Mouse (Mus musculus) CH12.LX (cell line): ENCODE results near the gene Tshz2. TPM values are rescaled to one million over a fixed set of nuclear protein-coding genes. Genes with fewer than 3 reads are reported as not detected.

Experiments used
- DNase-seq: peaks from one replicate; pipeline ENCODE4 v3.0.0-alpha.2; 2013; ENCODE audit errors: extremely low read depth
- H3K27ac ChIP-seq: 2 replicates; pipeline ENCODE4 v1.5.1; 2012; ENCODE audit warnings: low read depth, mild to moderate bottlenecking, control low read depth, moderate library complexity; ENCODE audit not compliant: insufficient read depth
- H3K27me3 ChIP-seq: replicated peaks from 2 replicates; pipeline ENCODE3; 2012; ENCODE audit warnings: inconsistent platforms
- H3K36me3 ChIP-seq, 2 experiments: replicated peaks in 1 of 2; 2 replicates each; pipeline versions ENCODE3 to v1.6.1; 2012; ENCODE audit warnings: inconsistent platforms in 1 of 2, low read length in 1 of 2, mild to moderate bottlenecking in 1 of 2, mixed read lengths in 1 of 2, moderate library complexity in 1 of 2; ENCODE audit not compliant: control insufficient read depth in 1 of 2, insufficient read depth in 1 of 2
- H3K4me1 ChIP-seq, 2 experiments: 2 replicates each; pipeline ENCODE4 v1.6.1; 2012; ENCODE audit warnings: inconsistent platforms in 1 of 2, moderate library complexity in 1 of 2; ENCODE audit not compliant: insufficient read depth in 2 of 2, control insufficient read depth in 1 of 2
- H3K4me2 ChIP-seq: 2 replicates; pipeline ENCODE4 v1.6.1; 2012; ENCODE audit warnings: low read depth, mild to moderate bottlenecking, control low read depth; ENCODE audit not compliant: poor library complexity, insufficient read depth, severe bottlenecking
- H3K4me3 ChIP-seq, 3 experiments: fragments of 150-350 bp in 1 of 3; sonication (generic) in 1 of 3; replicated peaks in 1 of 3; 2 replicates each; pipeline versions ENCODE3 to v1.5.1; 2011 to 2012; ENCODE audit warnings: low read depth in 2 of 3, low read length in 2 of 3, mild to moderate bottlenecking in 2 of 3, moderate library complexity in 2 of 3, control low read depth in 1 of 3, improper control_type of control experiment in 1 of 3, inconsistent platforms in 1 of 3, mixed read lengths in 1 of 3; ENCODE audit not compliant: poor library complexity in 1 of 3
- H3K79me2 ChIP-seq: replicated peaks from 2 replicates; pipeline ENCODE4 v1.6.1; 2012; ENCODE audit warnings: mild to moderate bottlenecking, moderate library complexity; ENCODE audit not compliant: control insufficient read depth, poor library complexity, insufficient read depth, severe bottlenecking; ENCODE audit errors: extremely low read depth
- H3K9ac ChIP-seq: 2 replicates; pipeline ENCODE4 v1.6.1; 2012; ENCODE audit warnings: low read depth, mild to moderate bottlenecking, control low read depth, moderate library complexity; ENCODE audit not compliant: insufficient read depth
- H3K9me3 ChIP-seq: replicated peaks from 2 replicates; pipeline ENCODE3; 2012; ENCODE audit warnings: low read length, inconsistent platforms, mixed read lengths
- BHLHE40 ChIP-seq: IDR thresholded peaks from 2 replicates; pipeline ENCODE4 v1.6.1; 2011; ENCODE audit warnings: mild to moderate bottlenecking, low read depth, low read length, improper control_type of control experiment
- CHD2 ChIP-seq: IDR thresholded peaks from 2 replicates; pipeline ENCODE4 v1.6.1; 2011; ENCODE audit warnings: low read length, improper control_type of control experiment
- E2F4 ChIP-seq: IDR thresholded peaks from 2 replicates; pipeline ENCODE4 v1.6.1; 2011; ENCODE audit warnings: low read depth, low read length, improper control_type of control experiment; ENCODE audit not compliant: insufficient replicate concordance
- ETS1 ChIP-seq: conservative IDR thresholded peaks from 2 replicates; pipeline ENCODE4 v1.6.1; 2012; ENCODE audit warnings: low read depth, mild to moderate bottlenecking, inconsistent platforms, low read length, improper control_type of control experiment, moderate library complexity
- HCFC1 ChIP-seq: IDR thresholded peaks from 2 replicates; pipeline ENCODE4 v1.6.1; 2012; ENCODE audit warnings: low read depth, mild to moderate bottlenecking, inconsistent platforms, low read length, improper control_type of control experiment
- JUN ChIP-seq: IDR thresholded peaks from 2 replicates; pipeline ENCODE4 v1.6.1; 2011; ENCODE audit warnings: low read depth, mild to moderate bottlenecking, low read length, improper control_type of control experiment, moderate library complexity; ENCODE audit not compliant: insufficient read depth
- KAT2A ChIP-seq: IDR thresholded peaks from 2 replicates; pipeline ENCODE4 v1.6.1; 2012; ENCODE audit warnings: low read length, improper control_type of control experiment, inconsistent platforms; ENCODE audit not compliant: insufficient replicate concordance
- MAFK ChIP-seq: IDR thresholded peaks from 2 replicates; pipeline ENCODE4 v1.6.1; 2011; ENCODE audit warnings: low read length, improper control_type of control experiment; ENCODE audit not compliant: insufficient replicate concordance
- MAX ChIP-seq: IDR thresholded peaks from 2 replicates; pipeline ENCODE4 v1.6.1; 2011; ENCODE audit warnings: low read length, improper control_type of control experiment
- MYC ChIP-seq: IDR thresholded peaks from 2 replicates; pipeline ENCODE4 v1.6.1; 2011; ENCODE audit warnings: low read depth, mild to moderate bottlenecking, improper control_type of control experiment, low read length
- POLR2AphosphoS2 ChIP-seq: IDR thresholded peaks from 2 replicates; pipeline ENCODE4 v1.6.1; 2011; ENCODE audit warnings: low read depth, low read length, improper control_type of control experiment
- SIN3A ChIP-seq: IDR thresholded peaks from 2 replicates; pipeline ENCODE4 v1.6.1; 2012; ENCODE audit warnings: low read length, improper control_type of control experiment, inconsistent platforms
- USF1 ChIP-seq: IDR thresholded peaks from 2 replicates; pipeline ENCODE4 v1.6.1; 2014; ENCODE audit warnings: low read depth, mild to moderate bottlenecking, inconsistent platforms, low read length, improper control_type of control experiment
- USF2 ChIP-seq: conservative IDR thresholded peaks from 2 replicates; pipeline ENCODE4 v1.6.1; 2011; ENCODE audit warnings: low read depth, low read length, improper control_type of control experiment
- ZMIZ1 ChIP-seq: IDR thresholded peaks from 2 replicates; pipeline ENCODE4 v1.6.1; 2012; ENCODE audit warnings: low read depth, mild to moderate bottlenecking, inconsistent platforms, low read length, improper control_type of control experiment
- dilution Hi-C: fragments of 300-500 bp; cut with MboI; formaldehyde crosslinking; loops from 2 replicates; pipeline ENCODE4 v1.14.3; 2020; ENCODE audit warnings: low sequenced_read_pairs; ENCODE audit not compliant: extremely low pct_unique_long_range_greater_than_20kb, extremely low pct_ligation_motif_present
- in situ Hi-C: fragments of 300-500 bp; cut with MboI; formaldehyde crosslinking; loops from 3 replicates; pipeline ENCODE4 v1.14.3; 2019; ENCODE audit warnings: low sequenced_read_pairs, low pct_ligation_motif_present, low pct_unique_long_range_greater_than_20kb, mixed read lengths
- polyA plus RNA-seq: library from polyadenylated mRNA; unstranded; fragments of >175 nt; gene quantifications from 2 replicates; pipeline ENCODE4 v1.2.1, GENCODE M21; 2012; ENCODE audit warnings: low read depth; ENCODE audit not compliant: insufficient read length
- total RNA-seq, 2 experiments: library from RNA; depleted of rRNA; stranded (reverse); fragments of 300-350 nt in 1 of 2; fragments of >200 nt in 1 of 2; gene quantifications; 2 replicates each; pipeline ENCODE4 v1.2.3; 2012 to 2014

The Tshz2 gene
- total and polyA plus RNA-seq, 3 experiments, result not detected

- no peak overlapping the region for H3K9ac ChIP-seq
- peaks cover 86% of the 10 kb centered on the region for H3K9me3 ChIP-seq
- H3K36me3 ChIP-seq, result no peaks in the 10 kb centered on the region
- no peaks in the 10 kb centered on the region for H3K27me3 ChIP-seq
- in situ Hi-C loops (no loop called here), dilution Hi-C loops (no loop called here)
- H3K4me2 ChIP-seq, result no peak overlapping the region
- no peak overlapping the region for H3K27ac ChIP-seq
- H3K4me3 ChIP-seq, result no peak overlapping the region
- TF ChIP-seq USF2 (no peak), ZMIZ1 (no peak)
- TF ChIP-seq, all 38 proteins: peak for 0
- no peak for DNase-seq
- no peaks in the 10 kb centered on the region for H3K79me2 ChIP-seq
- no peaks in the 10 kb centered on the region for H3K4me1 ChIP-seq
These were observed 52.4 kb downstream of the Tshz2 start for GRCm38 (mm10) chr2:169685260-169685659.

DNA sequence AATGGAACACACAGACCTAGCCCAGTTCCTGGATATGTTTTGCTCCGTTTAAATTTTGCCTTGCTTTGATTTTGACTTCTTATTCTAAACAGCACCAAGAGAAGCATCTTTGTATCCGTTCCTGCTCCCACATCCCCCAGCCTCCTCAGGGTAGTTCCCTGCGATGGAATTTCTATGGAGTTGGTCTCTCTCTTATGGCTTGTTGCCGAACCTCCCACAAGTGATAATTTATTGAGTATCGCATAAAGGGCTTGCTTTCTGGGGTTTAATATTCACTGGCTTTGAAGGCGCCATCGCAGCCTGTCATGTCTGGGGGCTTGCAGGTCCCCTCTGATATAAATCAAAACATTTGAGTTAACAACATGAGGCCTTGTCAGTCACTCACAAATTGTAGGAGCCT is 52.9 kb downstream of the Tshz2 start:
- DNase-seq, result no peak
- Histone ChIP-seq H3K9ac (no peak overlapping the region), H3K4me3 (no peak overlapping the region), H3K9me3 (peaks cover 84% of the 10 kb centered on the region), H3K4me1 (no peaks in the 10 kb centered on the region), H3K79me2 (no peaks in the 10 kb centered on the region), H3K36me3 (no peaks in the 10 kb centered on the region), H3K27ac (no peak overlapping the region), H3K4me2 (no peak overlapping the region), H3K27me3 (no peaks in the 10 kb centered on the region)
- in situ Hi-C loops (no loop called here), dilution Hi-C loops (no loop called here)
- TF ChIP-seq MYC, result no peak
- TF ChIP-seq CHD2, result no peak
- no peak for TF ChIP-seq BHLHE40
- no peak for TF ChIP-seq SIN3A

DNA sequence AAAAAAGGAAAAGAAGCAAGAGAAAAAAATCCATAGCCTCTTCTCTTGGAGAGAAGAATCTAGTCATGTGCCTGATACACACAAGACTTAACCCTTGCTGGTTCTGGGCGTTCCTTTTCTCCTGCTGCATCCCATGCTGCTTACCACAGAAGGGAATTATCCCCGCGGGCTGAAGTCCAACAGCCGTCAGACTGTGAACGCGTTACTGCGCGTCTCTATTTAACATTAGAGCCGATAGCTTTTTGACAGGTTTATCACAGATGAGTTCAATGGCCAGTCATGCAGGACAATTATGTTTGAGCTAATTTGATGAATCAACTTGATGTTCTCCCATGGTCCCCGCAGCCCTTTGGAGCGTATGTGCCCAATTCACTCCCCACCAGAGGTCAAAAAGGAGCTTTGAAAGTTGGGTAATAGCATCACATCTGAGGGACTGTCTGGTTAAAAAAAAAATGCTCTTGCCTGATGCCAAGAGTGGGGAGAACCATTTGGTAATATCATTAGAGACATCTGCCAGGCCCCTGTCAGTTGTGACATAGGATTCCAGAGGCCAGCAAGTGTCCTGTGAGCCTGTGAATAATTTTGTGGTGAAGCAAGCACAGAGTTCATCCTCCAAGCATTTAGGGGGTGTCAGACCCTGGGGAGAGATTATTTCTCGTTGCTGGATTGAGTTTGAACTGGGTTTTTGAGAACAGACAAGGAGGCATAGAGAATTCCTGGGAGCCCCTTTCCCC is 54.1 kb downstream of the Tshz2 start:
- Histone ChIP-seq H3K4me1 (no peaks in the 10 kb centered on the region), H3K4me3 (no peak overlapping the region), H3K9ac (no peak overlapping the region), H3K27me3 (no peaks in the 10 kb centered on the region), H3K4me2 (no peak overlapping the region), H3K36me3 (no peaks in the 10 kb centered on the region), H3K27ac (no peak overlapping the region), H3K9me3 (peaks cover 79% of the 10 kb centered on the region), H3K79me2 (no peaks in the 10 kb centered on the region)
- no peak for DNase-seq
- in situ Hi-C loops (no loop called here), dilution Hi-C loops (no loop called here)
- TF ChIP-seq POLR2AphosphoS2, result no peak
- no peak for TF ChIP-seq MAFK
- TF ChIP-seq ETS1, result no peak
- TF ChIP-seq MAX, result no peak
- TF ChIP-seq KAT2A, result no peak
- no peak for TF ChIP-seq JUN
- TF ChIP-seq ZMIZ1, result no peak
- TF ChIP-seq E2F4, result no peak
- no peak for TF ChIP-seq USF1
- TF ChIP-seq HCFC1, result no peak
